Mouse (Mus musculus) neural tube, embryonic 13.5 days (tissue): ENCODE data around the gene Gm21861. TPM values are rescaled to one million over a fixed set of nuclear protein-coding genes. Genes with fewer than 3 reads are reported as not detected.
"Not testable (repeated sequence)": the region's sequence is repeated elsewhere in the genome, so short reads cannot be mapped to it uniquely, and the experiment has no call there.

Experiments
- ATAC-seq: fragments of 200-750 bp; cut with Nextera tagmentation; 2 replicates; pipeline ENCODE4 v1.8.0; 2017; ENCODE audit warnings: low read depth, mild to moderate bottlenecking, moderate TSS enrichment, moderate library complexity
- H3K27ac ChIP-seq: fragments of 300-500 bp; sonication (generic); replicated peaks from 2 replicates; pipeline ENCODE4 v1.5.1; 2015; ENCODE audit warnings: moderate library complexity, mild to moderate bottlenecking, inconsistent platforms
- H3K27me3 ChIP-seq: fragments of 300-500 bp; sonication (generic); 2 replicates; pipeline ENCODE4 v1.6.1; 2015; ENCODE audit warnings: mild to moderate bottlenecking, inconsistent platforms
- H3K36me3 ChIP-seq: fragments of 300-500 bp; sonication (generic); 2 replicates; pipeline ENCODE4 v1.6.1; 2015; ENCODE audit warnings: mild to moderate bottlenecking, inconsistent platforms
- H3K4me1 ChIP-seq: fragments of 300-500 bp; sonication (generic); replicated peaks from 2 replicates; pipeline ENCODE4 v1.6.1; 2015; ENCODE audit warnings: inconsistent platforms
- H3K4me2 ChIP-seq: fragments of 300-500 bp; sonication (generic); 2 replicates; pipeline ENCODE4 v1.6.1; 2015; ENCODE audit warnings: inconsistent platforms, mild to moderate bottlenecking, moderate library complexity
- H3K4me3 ChIP-seq: fragments of 300-500 bp; sonication (generic); 2 replicates; pipeline ENCODE4 v1.5.1; 2015; ENCODE audit warnings: mild to moderate bottlenecking, inconsistent platforms
- H3K9ac ChIP-seq: fragments of 300-500 bp; sonication (generic); 2 replicates; pipeline ENCODE4 v1.6.1; 2015; ENCODE audit warnings: moderate library complexity, mild to moderate bottlenecking, inconsistent platforms
- H3K9me3 ChIP-seq: fragments of 300-500 bp; sonication (generic); 2 replicates; pipeline ENCODE4 v1.6.1; 2016; ENCODE audit warnings: inconsistent platforms
- WGBS: fragments of 180-500 bp; shearing (Covaris S2); methylation state at CpG from one replicate; pipeline ENCODE4 v1.1.7; 2015; 5-methylcytosine and 5-hydroxymethylcytosine counted together
- polyA plus RNA-seq: library from polyadenylated mRNA; unstranded; fragments of >200 nt; fragmentation: Nextera tagmentation; extraction: Ambion mirVana; gene quantifications from 2 replicates; pipeline ENCODE4 v1.2.1, GENCODE M21; 2015

The Gm21861 gene
- polyA plus RNA-seq, result not detected in 2 replicates

DNA sequence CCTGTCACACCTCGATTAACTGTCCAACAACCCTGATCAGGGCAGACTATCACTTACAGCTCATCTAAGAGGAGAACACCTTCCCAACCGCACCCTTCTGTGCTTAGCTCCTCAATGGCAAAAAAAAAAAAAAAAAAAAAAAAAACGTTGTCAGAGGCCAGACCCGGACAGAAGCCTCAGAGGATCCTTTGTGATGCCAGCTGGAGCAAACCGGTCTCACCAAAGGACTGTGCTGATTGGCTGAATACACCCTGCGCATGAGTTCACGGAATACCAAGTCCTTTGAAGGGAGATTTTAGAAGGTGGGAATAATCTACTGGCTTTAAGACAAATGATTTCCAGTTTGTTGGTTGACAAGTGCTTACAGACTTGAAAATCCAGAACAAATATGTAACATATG lies at the start of gene Gm21861:
Gm21861 (minus strand) TSS at position 101 of the 400 bp plus-strand sequence.
- H3K4me2 ChIP-seq, H3K4me1 ChIP-seq, H3K9ac ChIP-seq, H3K27me3 ChIP-seq, H3K36me3 ChIP-seq, ATAC-seq, H3K9me3 ChIP-seq, H3K27ac ChIP-seq, H3K4me3 ChIP-seq: not testable (repeated sequence)
- WGBS, result no CpG with 5 or more reads among the region's 7 CpGs
